Mouse (Mus musculus) intestine, postnatal 0 days (tissue): ENCODE results near the gene Cblb. TPM values are rescaled to one million over a fixed set of nuclear protein-coding genes. Genes with fewer than 3 reads are reported as not detected.

Source experiments
- ATAC-seq: fragments of 200-750 bp; cut with Nextera tagmentation; 2 replicates; pipeline ENCODE4 v1.8.0; 2017; ENCODE audit warnings: mild to moderate bottlenecking, moderate TSS enrichment, moderate library complexity
- H3K27ac ChIP-seq: fragments of 300-500 bp; sonication (generic); 2 replicates; pipeline ENCODE4 v1.5.1; 2014; ENCODE audit warnings: mild to moderate bottlenecking, low read depth, low read length, moderate library complexity
- H3K27me3 ChIP-seq: fragments of 300-500 bp; sonication (generic); replicated peaks from 2 replicates; pipeline ENCODE4 v1.6.1; 2014; ENCODE audit warnings: low read length, mixed read lengths; ENCODE audit not compliant: control insufficient read depth, insufficient read depth
- H3K36me3 ChIP-seq: fragments of 300-500 bp; sonication (generic); 2 replicates; pipeline ENCODE4 v1.6.1; 2014; ENCODE audit warnings: mild to moderate bottlenecking, moderate library complexity; ENCODE audit not compliant: control insufficient read depth, insufficient read depth
- H3K4me1 ChIP-seq: fragments of 300-500 bp; sonication (generic); replicated peaks from 2 replicates; pipeline ENCODE4 v1.6.1; 2014; ENCODE audit warnings: antibody characterized with exemption, low read length, mixed read lengths; ENCODE audit not compliant: control insufficient read depth, insufficient read depth
- H3K4me2 ChIP-seq: fragments of 300-500 bp; sonication (generic); replicated peaks from 2 replicates; pipeline ENCODE4 v1.6.1; 2014; ENCODE audit warnings: low read depth, mild to moderate bottlenecking, moderate library complexity
- H3K4me3 ChIP-seq: fragments of 300-500 bp; sonication (generic); 2 replicates; pipeline ENCODE4 v1.5.1; 2014; ENCODE audit warnings: low read depth, low read length
- H3K9ac ChIP-seq: fragments of 300-500 bp; sonication (generic); 2 replicates; pipeline ENCODE4 v1.6.1; 2014; ENCODE audit warnings: mild to moderate bottlenecking, low read depth, low read length
- H3K9me3 ChIP-seq: fragments of 300-500 bp; sonication (generic); 2 replicates; pipeline ENCODE4 v1.6.1; 2016; ENCODE audit warnings: mixed run types; ENCODE audit not compliant: control insufficient read depth
- CTCF ChIP-seq: sonication (generic); IDR thresholded peaks from 2 replicates; pipeline ENCODE4 v1.5.1; 2016; ENCODE audit warnings: low read depth, mild to moderate bottlenecking, control low read depth, antibody characterized with exemption, moderate library complexity
- WGBS: fragments of 180-500 bp; shearing (Covaris S2); extraction: QIAGEN DNeasy Blood & Tissue Kit; methylation state at CpG from one replicate; pipeline ENCODE4 v1.1.7; 2014; 5-methylcytosine and 5-hydroxymethylcytosine counted together
- polyA plus RNA-seq: library from polyadenylated mRNA; unstranded; fragments of >200 nt; fragmentation: Nextera tagmentation; extraction: Ambion mirVana; gene quantifications from 2 replicates; pipeline ENCODE4 v1.2.1, GENCODE M21; 2015

Gene Cblb
- polyA plus RNA-seq, 1 experiment from 2014 or later: 4.4 TPM

- Histone ChIP-seq H3K27me3 (no peaks in the 10 kb centered on the region), H3K4me3 (no peak overlapping the region), H3K36me3 (no peaks in the 10 kb centered on the region), H3K9me3 (no peaks in the 10 kb centered on the region), H3K27ac (no peak overlapping the region), H3K4me1 (no peaks in the 10 kb centered on the region), H3K9ac (no peak overlapping the region), H3K4me2 (no peak overlapping the region)
- TF ChIP-seq CTCF: no peak
- no peak for ATAC-seq
- WGBS: 55% methylated on average over 7 of the region's 7 CpGs
Measured at GRCm38 (mm10) chr16:52229446-52229845, 198.4 kb downstream of the Cblb start.

- WGBS: 41% methylated on average over 2 of the region's 2 CpGs
- no peaks in the 10 kb centered on the region for H3K4me1 ChIP-seq
- H3K9me3 ChIP-seq: no peaks in the 10 kb centered on the region
- no peaks in the 10 kb centered on the region for H3K36me3 ChIP-seq
- H3K4me3 ChIP-seq: no peak overlapping the region
- no peak overlapping the region for H3K4me2 ChIP-seq
- no peak for TF ChIP-seq CTCF
- ATAC-seq: no peak
- no peak overlapping the region for H3K27ac ChIP-seq
- no peaks in the 10 kb centered on the region for H3K27me3 ChIP-seq
- H3K9ac ChIP-seq: no peak overlapping the region
Measured at GRCm38 (mm10) chr16:52229930-52230329, 198.9 kb downstream of the Cblb start.

GRCm38 (mm10) chr16:52242144-52242543, 211.1 kb downstream of the Cblb start:
- no peak overlapping the region for H3K9ac ChIP-seq
- peak; percentile 94 for ATAC-seq
- no peak overlapping the region for H3K4me2 ChIP-seq
- H3K27me3 ChIP-seq: no peaks in the 10 kb centered on the region
- no peak overlapping the region for H3K27ac ChIP-seq
- H3K4me3 ChIP-seq: no peak overlapping the region
- H3K9me3 ChIP-seq: no peaks in the 10 kb centered on the region
- no peaks in the 10 kb centered on the region for H3K4me1 ChIP-seq
- no peaks in the 10 kb centered on the region for H3K36me3 ChIP-seq
- 53% methylated on average over 2 of the region's 2 CpGs for whole genome bisulfite sequencing
- TF ChIP-seq CTCF: no peak

- H3K27ac ChIP-seq: no peak overlapping the region
- H3K9ac ChIP-seq: no peak overlapping the region
- no peaks in the 10 kb centered on the region for H3K27me3 ChIP-seq
- no peak overlapping the region for H3K4me2 ChIP-seq
- no peaks in the 10 kb centered on the region for H3K36me3 ChIP-seq
- no peak for ATAC-seq
- no peaks in the 10 kb centered on the region for H3K4me1 ChIP-seq
- H3K9me3 ChIP-seq: no peaks in the 10 kb centered on the region
- peak; percentile 46 for TF ChIP-seq CTCF
- 84% methylated on average over 4 of the region's 4 CpGs for WGBS
- no peak overlapping the region for H3K4me3 ChIP-seq
Measured at GRCm38 (mm10) chr16:52243421-52243973, 212.5 kb downstream of the Cblb start.

GRCm38 (mm10) chr16:52250196-52250595, 219.2 kb downstream of the Cblb start:
- H3K4me1 ChIP-seq: no peaks in the 10 kb centered on the region

GRCm38 (mm10) chr16:52250935-52251334, 219.9 kb downstream of the Cblb start:
- H3K4me2 ChIP-seq: no peak overlapping the region
- no peak overlapping the region for H3K9ac ChIP-seq
- no peak for TF ChIP-seq CTCF
- H3K4me3 ChIP-seq: no peak overlapping the region
- WGBS: 63% methylated on average over 4 of the region's 4 CpGs
- H3K27ac ChIP-seq: no peak overlapping the region
- no peaks in the 10 kb centered on the region for H3K4me1 ChIP-seq
- H3K36me3 ChIP-seq: 0 out of 2 replicates have a peak, but pooled peaks cover 3% of the 10 kb centered on the region
- ATAC-seq: no peak
- H3K27me3 ChIP-seq: no peaks in the 10 kb centered on the region
- no peaks in the 10 kb centered on the region for H3K9me3 ChIP-seq

More at GRCm38 (mm10) chr16:52250196-52250595, 219.2 kb downstream of the Cblb start:
- no peak for ATAC-seq
- 0 out of 2 replicates have a peak, but pooled peaks cover 3% of the 10 kb centered on the region for H3K36me3 ChIP-seq
- H3K4me3 ChIP-seq: no peak overlapping the region
- H3K9ac ChIP-seq: no peak overlapping the region
- no peak for TF ChIP-seq CTCF
- WGBS: 89% methylated on average over 4 of the region's 4 CpGs
- no peak overlapping the region for H3K4me2 ChIP-seq
- H3K27me3 ChIP-seq: no peaks in the 10 kb centered on the region
- no peaks in the 10 kb centered on the region for H3K9me3 ChIP-seq
- no peak overlapping the region for H3K27ac ChIP-seq
